Mouse (Mus musculus): ENCODE measurements around the gene Fam214a. TPM values are rescaled to one million over a fixed set of nuclear protein-coding genes. Genes with fewer than 3 reads are reported as not detected.

Gene Fam214a
- polyA plus RNA-seq, 1 experiment from 2014 or later: 10.6 TPM

DNA sequence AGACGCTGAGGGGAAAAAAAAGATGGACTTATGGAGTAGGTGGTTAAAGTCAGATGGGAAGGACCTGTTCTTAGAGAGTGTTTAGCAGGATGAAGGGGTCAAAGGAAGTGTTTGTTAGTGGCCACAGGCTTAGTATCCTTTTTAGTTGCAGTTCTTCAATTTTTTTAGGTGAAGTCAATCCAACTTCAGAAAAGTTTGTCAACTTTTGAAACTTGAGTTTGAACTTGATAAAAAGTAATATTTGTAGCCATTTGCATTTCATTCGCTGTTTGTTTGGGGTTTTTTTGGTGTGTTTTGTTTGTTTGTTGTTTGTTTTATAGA, 1.2 kb downstream of the Fam214a start:
- H3K36me3 ChIP-seq: peaks cover 7% of the 10 kb centered on the region
- no peaks in the 10 kb centered on the region for H3K9me3 ChIP-seq
- 49% methylated on average over 2 of the region's 2 CpGs for WGBS
- no peak for ATAC-seq (ENCODE audit: low FRiP score, low read depth)
- H3K4me1 ChIP-seq: peaks cover 16% of the 10 kb centered on the region
- H3K27me3 ChIP-seq: no peaks in the 10 kb centered on the region
- H3K4me3 ChIP-seq: peak overlapping the region; percentile 96
- peak overlapping the region; percentile 89 for H3K4me2 ChIP-seq (replicated peaks)
- H3K9ac ChIP-seq: peak overlapping the region; percentile 88
- 0 out of 2 replicates have a peak overlapping the region, but pooled peaks have one; percentile 89 for H3K27ac ChIP-seq

DNA sequence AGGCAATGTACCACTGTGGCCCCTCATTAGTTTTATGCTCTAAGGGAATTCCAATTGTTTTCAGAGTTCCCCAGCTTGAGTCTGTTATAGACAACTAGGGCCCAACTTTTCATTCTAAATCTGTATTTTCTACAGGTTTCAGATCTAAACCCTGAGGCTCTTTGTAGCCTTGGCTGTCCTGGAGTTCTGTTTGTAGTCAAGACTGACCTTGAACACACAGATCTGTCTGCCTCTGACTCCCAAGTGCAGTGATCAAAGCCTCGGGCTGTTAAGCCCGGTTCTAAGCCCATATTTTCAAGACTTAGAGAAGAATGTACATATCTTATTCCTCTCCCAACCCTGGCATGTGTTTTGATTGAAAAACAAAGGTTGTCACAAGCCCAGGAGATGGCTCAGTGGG, 1.7 kb downstream of the Fam214a start:
- Histone ChIP-seq H3K9ac (no peak overlapping the region), H3K27ac (no peak overlapping the region), H3K4me1 (peaks cover 16% of the 10 kb centered on the region), H3K36me3 (peaks cover 7% of the 10 kb centered on the region), H3K9me3 (no peaks in the 10 kb centered on the region), H3K4me2 (replicated peaks) (peak overlapping the region; percentile 89; the same call in 1 of the 2 replicates), H3K27me3 (no peaks in the 10 kb centered on the region), H3K4me3 (peak overlapping the region; percentile 96; the same call in 1 of the 2 replicates)
- ATAC-seq (ENCODE audit: low FRiP score, low read depth): no peak
- WGBS: 76% methylated on average over 2 of the region's 2 CpGs

DNA sequence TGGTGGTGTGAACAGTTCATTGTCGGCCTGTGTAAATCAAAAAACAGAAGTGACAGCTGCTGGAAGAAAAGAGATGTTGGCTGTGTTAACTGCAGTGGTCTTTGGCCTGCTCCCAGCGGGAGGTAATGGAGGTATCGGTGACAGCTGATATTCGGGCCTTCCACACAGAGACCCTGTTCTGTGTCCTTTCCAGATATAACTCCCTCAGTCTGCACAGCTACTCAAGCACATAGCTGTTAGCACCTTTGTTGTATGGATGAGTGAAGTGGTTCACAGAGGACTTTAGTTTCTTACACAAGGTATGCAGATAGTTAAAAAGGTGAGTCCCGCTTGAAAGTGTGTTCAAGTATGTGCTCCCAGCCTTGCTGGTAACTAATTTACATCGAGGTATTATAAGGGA, 7.9 kb downstream of the Fam214a start:
- no peaks in the 10 kb centered on the region for H3K9me3 ChIP-seq
- H3K4me1 ChIP-seq: no peaks in the 10 kb centered on the region
- peaks cover 7% of the 10 kb centered on the region for H3K36me3 ChIP-seq
- ATAC-seq (ENCODE audit: low FRiP score, low read depth): no peak
- H3K27ac ChIP-seq: no peak overlapping the region
- H3K4me2 ChIP-seq (replicated peaks): no peak overlapping the region
- WGBS: 68% methylated on average over 6 of the region's 6 CpGs
- H3K4me3 ChIP-seq: no peak overlapping the region
- H3K9ac ChIP-seq: no peak overlapping the region
- 0 out of 2 replicates have a peak, but pooled peaks cover 5% of the 10 kb centered on the region for H3K27me3 ChIP-seq

DNA sequence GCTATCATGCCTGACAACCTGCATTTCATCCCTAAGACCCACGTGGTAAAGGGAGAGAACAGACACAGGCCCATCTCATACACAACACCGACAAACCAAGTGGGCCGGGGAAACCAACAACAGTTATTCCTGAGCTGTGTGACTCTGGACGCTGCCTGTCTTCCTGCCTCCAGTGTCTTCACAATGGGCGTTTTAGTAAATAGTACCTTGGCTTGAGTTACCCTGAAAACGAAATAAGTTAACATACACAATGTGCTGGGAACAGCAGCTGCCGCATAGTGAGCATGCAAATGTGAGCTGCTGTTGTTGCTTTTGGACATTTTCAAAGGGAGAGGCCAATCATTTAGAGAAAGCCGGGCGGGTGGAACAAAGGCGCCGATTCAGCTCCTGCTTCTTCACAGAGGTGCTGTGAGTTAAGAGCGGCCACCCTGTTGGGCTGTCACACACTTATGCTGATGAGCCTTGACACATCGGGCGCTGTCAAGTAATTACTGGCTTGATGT, 8.4 kb downstream of the Fam214a start:
- H3K36me3 ChIP-seq: peaks cover 4% of the 10 kb centered on the region
- ATAC-seq (ENCODE audit: low FRiP score, low read depth): no peak
- no peak overlapping the region for H3K4me3 ChIP-seq
- WGBS: 15% methylated on average over 14 of the region's 14 CpGs
- no peak overlapping the region for H3K27ac ChIP-seq
- no peak overlapping the region for H3K9ac ChIP-seq
- H3K27me3 ChIP-seq: 0 out of 2 replicates have a peak, but pooled peaks cover 5% of the 10 kb centered on the region
- H3K4me1 ChIP-seq: no peaks in the 10 kb centered on the region
- no peaks in the 10 kb centered on the region for H3K9me3 ChIP-seq
- no peak overlapping the region for H3K4me2 ChIP-seq (replicated peaks)

DNA sequence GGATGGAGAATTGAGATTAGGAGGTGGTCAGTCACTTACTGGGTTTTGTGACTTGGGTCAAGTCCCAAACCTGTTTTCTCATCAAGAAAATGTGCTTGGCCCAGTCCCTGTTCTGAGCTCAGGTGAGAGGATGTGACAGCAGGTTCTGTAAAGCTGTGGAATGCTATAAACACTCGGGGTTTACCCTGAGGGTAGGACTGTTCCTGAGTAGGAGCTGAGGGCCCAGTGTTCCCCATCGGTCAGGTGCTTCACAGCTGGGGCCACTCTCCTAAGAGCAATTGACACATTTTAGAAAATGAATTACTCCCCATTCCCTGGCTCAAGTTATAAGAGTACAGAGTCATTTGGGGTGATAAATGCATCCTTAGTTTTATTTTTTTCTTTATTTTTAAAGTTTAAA, 11.3 kb downstream of the Fam214a start:
- WGBS: 42% methylated on average over 2 of the region's 2 CpGs
- Histone ChIP-seq H3K36me3 (no peaks in the 10 kb centered on the region), H3K4me2 (replicated peaks) (no peak overlapping the region), H3K4me3 (no peak overlapping the region), H3K27ac (no peak overlapping the region), H3K4me1 (no peaks in the 10 kb centered on the region), H3K9ac (no peak overlapping the region), H3K9me3 (no peaks in the 10 kb centered on the region), H3K27me3 (0 out of 2 replicates have a peak, but pooled peaks cover 5% of the 10 kb centered on the region)
- no peak for ATAC-seq (ENCODE audit: low FRiP score, low read depth)

DNA sequence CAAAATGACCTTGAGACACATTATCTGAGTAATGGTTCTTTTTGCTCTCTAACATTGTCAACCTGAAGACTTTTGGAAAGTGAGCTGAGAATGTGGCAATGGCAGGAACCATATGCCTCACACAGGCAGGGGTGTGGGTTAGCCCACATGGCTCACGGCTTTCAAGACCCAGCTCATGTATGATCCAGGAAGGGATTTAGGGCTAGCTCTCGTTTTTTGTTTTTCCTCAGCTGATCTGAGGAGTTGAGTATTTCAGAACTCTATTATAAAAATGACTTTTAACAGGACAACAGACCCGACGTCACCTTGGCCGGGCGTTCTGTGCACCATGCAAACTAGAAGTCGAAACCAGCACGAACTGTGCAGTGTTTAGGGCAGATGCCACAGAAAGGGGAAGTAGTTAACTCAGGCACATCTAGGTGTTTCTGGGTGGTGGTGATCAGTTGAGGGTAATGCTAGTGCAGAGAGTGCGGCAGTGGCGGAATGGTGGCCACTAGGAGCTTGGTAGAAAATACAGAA, 12.2 kb downstream of the Fam214a start:
- no peak overlapping the region for H3K4me2 ChIP-seq (replicated peaks)
- no peak for ATAC-seq (ENCODE audit: low FRiP score, low read depth)
- H3K27me3 ChIP-seq: 0 out of 2 replicates have a peak, but pooled peaks cover 5% of the 10 kb centered on the region
- no peak overlapping the region for H3K27ac ChIP-seq
- H3K36me3 ChIP-seq: no peaks in the 10 kb centered on the region
- 88% methylated on average over 10 of the region's 10 CpGs for WGBS
- H3K9me3 ChIP-seq: no peaks in the 10 kb centered on the region
- H3K4me3 ChIP-seq: no peak overlapping the region
- no peak overlapping the region for H3K9ac ChIP-seq
- H3K4me1 ChIP-seq: no peaks in the 10 kb centered on the region

DNA sequence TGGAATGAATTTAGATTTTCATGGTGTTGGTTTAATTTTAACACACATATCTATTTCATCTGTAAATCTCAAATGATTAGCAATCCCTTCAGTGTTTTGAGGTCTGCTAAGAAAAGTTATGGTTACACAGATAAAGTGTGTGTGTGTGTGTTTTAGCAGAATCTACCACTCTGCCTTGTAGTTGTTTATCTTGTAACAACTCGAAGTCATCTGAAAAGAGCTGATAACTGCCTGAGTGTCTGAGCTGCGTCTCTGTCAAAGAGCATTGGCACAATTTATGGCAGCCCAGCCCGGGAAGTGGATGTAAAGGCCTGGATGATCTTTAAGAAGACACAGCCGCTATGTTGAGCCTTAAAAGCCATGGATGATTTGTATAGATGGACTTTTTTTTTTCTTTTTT, 13.5 kb downstream of the Fam214a start:
- H3K9ac ChIP-seq: no peak overlapping the region
- H3K4me3 ChIP-seq: no peak overlapping the region
- H3K27ac ChIP-seq: no peak overlapping the region
- H3K27me3 ChIP-seq: 0 out of 2 replicates have a peak, but pooled peaks cover 3% of the 10 kb centered on the region
- no peak for ATAC-seq (ENCODE audit: low FRiP score, low read depth)
- no peaks in the 10 kb centered on the region for H3K9me3 ChIP-seq
- 56% methylated on average over 4 of the region's 4 CpGs for WGBS
- H3K36me3 ChIP-seq: no peaks in the 10 kb centered on the region
- no peaks in the 10 kb centered on the region for H3K4me1 ChIP-seq
- H3K4me2 ChIP-seq (replicated peaks): no peak overlapping the region

DNA sequence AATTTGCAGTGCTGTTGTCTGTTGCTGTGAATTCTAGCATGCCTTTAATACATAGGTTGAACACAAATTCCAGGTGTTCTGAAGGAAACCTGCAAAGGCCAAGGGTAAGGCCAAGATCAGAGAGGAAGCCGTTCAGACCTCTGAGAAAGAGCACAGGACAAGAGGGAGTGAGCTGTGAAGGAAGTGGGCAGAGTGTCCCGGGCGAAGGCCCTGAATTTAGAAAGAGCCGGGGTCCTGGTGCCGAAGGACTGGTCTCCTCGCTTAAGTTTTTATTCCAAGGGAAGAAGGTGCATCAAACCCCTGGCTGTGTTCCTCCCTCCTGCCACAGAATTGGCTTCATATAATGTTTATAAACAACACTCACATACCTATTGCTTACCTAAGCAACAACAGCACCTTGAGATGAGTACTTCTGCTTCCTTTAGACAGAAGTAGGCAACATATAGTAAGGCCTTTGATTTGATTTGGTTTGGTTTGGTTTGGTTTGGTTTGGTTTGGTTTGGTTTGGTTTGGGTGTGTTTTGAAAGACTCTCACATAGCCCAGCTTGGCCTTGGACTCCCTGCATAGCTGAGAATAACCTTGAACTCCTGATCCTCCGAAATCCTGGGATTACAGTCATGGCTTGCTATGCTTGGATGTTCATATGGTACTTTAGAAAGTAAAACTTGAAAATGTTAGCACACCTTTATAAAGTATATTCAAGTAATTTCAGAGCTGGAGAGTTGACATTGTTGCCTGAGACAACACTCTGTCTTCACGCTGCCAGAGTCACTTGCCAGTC, 16.2 kb downstream of the Fam214a start:
- Histone ChIP-seq H3K4me1 (no peaks in the 10 kb centered on the region), H3K27me3 (no peaks in the 10 kb centered on the region), H3K9ac (no peak overlapping the region), H3K9me3 (no peaks in the 10 kb centered on the region), H3K27ac (no peak overlapping the region), H3K4me3 (no peak overlapping the region), H3K4me2 (replicated peaks) (no peak overlapping the region), H3K36me3 (no peaks in the 10 kb centered on the region)
- ATAC-seq (ENCODE audit: low FRiP score, low read depth): no peak
- 88% methylated on average over 8 of the region's 8 CpGs for WGBS

DNA sequence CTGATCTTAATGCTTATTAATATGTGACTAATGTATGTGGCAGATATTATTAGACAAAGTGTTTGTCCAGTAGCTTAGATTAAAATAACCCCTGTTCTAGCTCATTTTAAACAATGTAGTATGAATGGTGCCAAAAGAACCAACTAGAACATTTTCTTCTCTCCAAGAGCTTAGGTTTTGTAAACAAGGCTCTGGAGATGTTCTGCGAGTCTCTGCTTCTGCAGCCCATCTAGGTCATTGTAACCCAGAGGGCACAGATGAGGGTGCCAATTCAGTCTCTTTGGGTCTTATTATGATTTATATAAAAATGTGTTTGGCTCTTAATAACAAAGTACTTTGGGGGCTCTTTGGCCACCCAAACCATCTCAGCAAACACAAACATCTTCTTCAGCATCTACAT, 17.9 kb downstream of the Fam214a start:
- H3K4me3 ChIP-seq: no peak overlapping the region
- H3K9me3 ChIP-seq: no peaks in the 10 kb centered on the region
- peaks cover 14% of the 10 kb centered on the region for H3K4me1 ChIP-seq
- WGBS: 97% methylated on average over 1 of the region's 1 CpGs
- H3K36me3 ChIP-seq: no peaks in the 10 kb centered on the region
- ATAC-seq (ENCODE audit: low FRiP score, low read depth): no peak
- no peaks in the 10 kb centered on the region for H3K27me3 ChIP-seq
- H3K4me2 ChIP-seq (replicated peaks): no peak overlapping the region
- H3K27ac ChIP-seq: no peak overlapping the region
- no peak overlapping the region for H3K9ac ChIP-seq

DNA sequence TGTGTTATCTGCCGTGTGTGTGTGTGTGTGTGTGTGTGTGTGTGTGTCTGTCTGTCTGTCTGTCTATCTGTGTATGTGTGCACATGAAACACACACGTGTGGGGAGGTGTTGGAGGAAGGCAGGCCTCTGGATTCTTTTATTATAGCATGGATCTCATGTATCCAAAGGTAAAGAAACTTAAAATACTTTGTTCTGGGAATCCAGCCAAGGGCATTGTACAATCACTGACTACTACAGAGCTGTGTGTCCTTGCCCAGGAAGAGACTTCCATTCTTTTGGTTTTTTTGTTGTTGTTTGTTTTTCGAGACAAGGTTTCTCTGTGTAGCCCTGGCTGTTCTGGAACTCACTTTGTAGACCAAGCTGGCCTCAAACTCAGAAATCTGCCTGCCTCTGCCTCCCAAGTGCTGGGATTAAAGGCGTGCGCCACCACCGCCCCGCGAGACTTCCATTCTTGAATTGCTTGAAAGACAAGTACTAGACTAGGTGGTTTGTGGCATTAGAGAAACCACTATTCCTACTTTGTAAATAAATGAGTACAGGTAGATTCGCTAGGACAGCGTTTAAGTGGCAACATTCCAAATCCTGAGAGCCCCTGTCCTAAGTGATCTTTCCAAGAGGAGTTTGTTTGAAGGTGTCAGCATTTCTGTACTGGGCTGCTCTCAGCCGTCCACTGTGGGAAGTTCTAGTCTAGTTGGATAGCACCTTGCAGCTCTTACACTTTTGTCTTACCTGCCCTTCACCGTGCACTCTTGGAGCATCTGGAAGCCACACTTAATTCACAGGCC, 18.7 kb downstream of the Fam214a start:
- H3K4me1 ChIP-seq: peaks cover 16% of the 10 kb centered on the region
- no peaks in the 10 kb centered on the region for H3K9me3 ChIP-seq
- WGBS: 92% methylated on average over 12 of the region's 12 CpGs
- no peak overlapping the region for H3K4me2 ChIP-seq (replicated peaks)
- no peak overlapping the region for H3K4me3 ChIP-seq
- no peaks in the 10 kb centered on the region for H3K36me3 ChIP-seq
- H3K9ac ChIP-seq: no peak overlapping the region
- ATAC-seq (ENCODE audit: low FRiP score, low read depth): no peak
- H3K27me3 ChIP-seq: no peaks in the 10 kb centered on the region
- no peak overlapping the region for H3K27ac ChIP-seq

DNA sequence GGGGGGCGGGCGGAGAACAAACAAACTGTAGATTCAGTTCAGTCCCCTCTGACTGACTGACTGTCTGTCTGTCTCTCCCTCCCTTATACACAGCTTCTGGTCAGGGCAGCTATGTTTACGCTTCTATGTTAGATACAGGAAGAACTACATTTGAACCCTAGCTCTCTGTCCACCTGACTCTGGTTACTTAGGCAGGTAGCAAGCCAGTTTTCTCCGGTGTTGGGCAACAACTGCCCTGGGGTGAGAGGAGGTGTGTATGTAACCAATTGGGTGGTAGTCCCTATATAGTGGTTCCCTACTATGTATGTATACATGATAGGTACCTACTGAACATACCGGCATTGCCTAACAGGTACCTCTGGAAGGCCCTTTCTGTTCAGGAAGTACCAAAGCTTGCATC, 20.1 kb downstream of the Fam214a start:
- WGBS: 90% methylated on average over 5 of the region's 5 CpGs
- H3K27ac ChIP-seq: no peak overlapping the region
- H3K9ac ChIP-seq: no peak overlapping the region
- H3K27me3 ChIP-seq: no peaks in the 10 kb centered on the region
- H3K4me1 ChIP-seq: peaks cover 20% of the 10 kb centered on the region
- no peak overlapping the region for H3K4me2 ChIP-seq (replicated peaks)
- no peaks in the 10 kb centered on the region for H3K9me3 ChIP-seq
- no peak for ATAC-seq (ENCODE audit: low FRiP score, low read depth)
- H3K4me3 ChIP-seq: no peak overlapping the region
- H3K36me3 ChIP-seq: no peaks in the 10 kb centered on the region

DNA sequence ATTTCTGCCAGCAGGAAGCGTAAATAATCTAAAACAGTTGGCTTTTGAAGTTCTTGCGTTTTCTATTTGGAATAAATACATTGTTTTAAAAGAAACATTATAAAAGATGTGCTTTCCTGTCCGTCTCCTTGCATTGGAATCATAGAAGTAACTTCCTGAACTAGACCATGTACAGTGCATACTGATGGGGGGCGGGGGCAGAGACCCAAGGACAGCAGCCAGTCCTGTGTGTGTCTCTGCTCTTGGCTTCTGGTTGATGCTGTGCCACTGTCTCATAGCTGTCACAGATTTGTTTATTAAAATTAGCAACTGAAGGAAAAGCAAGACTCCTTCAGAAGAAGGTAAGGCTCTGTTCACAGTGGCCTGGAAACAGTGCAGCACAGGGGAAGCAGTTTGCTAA, 20.5 kb downstream of the Fam214a start:
- H3K4me1 ChIP-seq: peaks cover 20% of the 10 kb centered on the region
- H3K27ac ChIP-seq: no peak overlapping the region
- no peak overlapping the region for H3K9ac ChIP-seq
- H3K4me3 ChIP-seq: no peak overlapping the region
- ATAC-seq (ENCODE audit: low FRiP score, low read depth): no peak
- H3K27me3 ChIP-seq: no peaks in the 10 kb centered on the region
- no peaks in the 10 kb centered on the region for H3K9me3 ChIP-seq
- no peak overlapping the region for H3K4me2 ChIP-seq (replicated peaks)
- 83% methylated on average over 4 of the region's 4 CpGs for WGBS
- no peaks in the 10 kb centered on the region for H3K36me3 ChIP-seq
